Mouse (Mus musculus) midbrain, embryonic 15.5 days (tissue): ENCODE measurements around the gene Tipin. TPM values are rescaled to one million over a fixed set of nuclear protein-coding genes. Genes with fewer than 3 reads are reported as not detected.
A peak's percentile ranks its signal among the peaks of the same experiment; 100 is the strongest.

Experiments
- ATAC-seq: fragments of 200-750 bp; cut with Nextera tagmentation; replicated peaks from 2 replicates; pipeline ENCODE4 v1.8.0; 2017; ENCODE audit warnings: moderate TSS enrichment
- H3K27ac ChIP-seq: fragments of 300-500 bp; sonication (generic); 2 replicates; pipeline ENCODE4 v1.5.1; 2015; ENCODE audit warnings: mild to moderate bottlenecking, inconsistent platforms
- H3K27me3 ChIP-seq: fragments of 300-500 bp; sonication (generic); replicated peaks from 2 replicates; pipeline ENCODE4 v1.6.1; 2015; ENCODE audit warnings: inconsistent platforms
- H3K36me3 ChIP-seq: fragments of 300-500 bp; sonication (generic); replicated peaks from 2 replicates; pipeline ENCODE4 v1.6.1; 2015; ENCODE audit warnings: inconsistent platforms
- H3K4me1 ChIP-seq: fragments of 300-500 bp; sonication (generic); 2 replicates; pipeline ENCODE4 v1.6.1; 2015; ENCODE audit warnings: inconsistent platforms
- H3K4me2 ChIP-seq: fragments of 300-500 bp; sonication (generic); 2 replicates; pipeline ENCODE4 v1.6.1; 2015; ENCODE audit warnings: inconsistent platforms, mild to moderate bottlenecking, moderate library complexity
- H3K4me3 ChIP-seq: fragments of 300-500 bp; sonication (generic); 2 replicates; pipeline ENCODE4 v1.5.1; 2015; ENCODE audit warnings: mild to moderate bottlenecking, inconsistent platforms
- H3K9ac ChIP-seq: fragments of 300-500 bp; sonication (generic); 2 replicates; pipeline ENCODE4 v1.6.1; 2015; ENCODE audit warnings: mild to moderate bottlenecking, inconsistent platforms
- H3K9me3 ChIP-seq: fragments of 300-500 bp; sonication (generic); 2 replicates; pipeline ENCODE4 v1.6.1; 2016; ENCODE audit warnings: inconsistent platforms
- WGBS: fragments of 180-500 bp; shearing (Covaris S2); methylation state at CpG from one replicate; pipeline ENCODE4 v1.1.7; 2015; ENCODE audit warnings: mixed read lengths; 5-methylcytosine and 5-hydroxymethylcytosine counted together
- polyA plus RNA-seq: library from polyadenylated mRNA; unstranded; fragments of >200 nt; fragmentation: Nextera tagmentation; extraction: Ambion mirVana; gene quantifications from 2 replicates; pipeline ENCODE4 v1.2.1, GENCODE M21; 2015

Gene Tipin
- polyA plus RNA-seq, 1 experiment from 2014 or later: 57.0 TPM

GRCm38 (mm10) chr9:64335825-64336224 is 54.4 kb downstream of the Tipin start:
- Histone ChIP-seq H3K9me3 (no peaks in the 10 kb centered on the region), H3K27ac (no peak overlapping the region), H3K4me2 (no peak overlapping the region), H3K36me3 (0 out of 2 replicates have a peak, but pooled peaks cover 3% of the 10 kb centered on the region), H3K27me3 (no peaks in the 10 kb centered on the region), H3K9ac (no peak overlapping the region), H3K4me1 (peaks cover 17% of the 10 kb centered on the region), H3K4me3 (no peak overlapping the region)
- 90% methylated on average over 6 of the region's 6 CpGs for WGBS
- ATAC-seq: no peak

GRCm38 (mm10) chr9:64339361-64339760 is 58.0 kb downstream of the Tipin start:
- peak overlapping the region; percentile 83 for H3K4me2 ChIP-seq
- H3K9me3 ChIP-seq: no peaks in the 10 kb centered on the region
- H3K36me3 ChIP-seq: 0 out of 2 replicates have a peak, but pooled peaks cover 3% of the 10 kb centered on the region
- no peaks in the 10 kb centered on the region for H3K27me3 ChIP-seq
- WGBS: 21% methylated on average over 8 of the region's 8 CpGs
- H3K4me1 ChIP-seq: peaks cover 29% of the 10 kb centered on the region
- H3K27ac ChIP-seq: peak overlapping the region; percentile 98
- ATAC-seq: no peak
- no peak overlapping the region for H3K9ac ChIP-seq
- no peak overlapping the region for H3K4me3 ChIP-seq

DNA sequence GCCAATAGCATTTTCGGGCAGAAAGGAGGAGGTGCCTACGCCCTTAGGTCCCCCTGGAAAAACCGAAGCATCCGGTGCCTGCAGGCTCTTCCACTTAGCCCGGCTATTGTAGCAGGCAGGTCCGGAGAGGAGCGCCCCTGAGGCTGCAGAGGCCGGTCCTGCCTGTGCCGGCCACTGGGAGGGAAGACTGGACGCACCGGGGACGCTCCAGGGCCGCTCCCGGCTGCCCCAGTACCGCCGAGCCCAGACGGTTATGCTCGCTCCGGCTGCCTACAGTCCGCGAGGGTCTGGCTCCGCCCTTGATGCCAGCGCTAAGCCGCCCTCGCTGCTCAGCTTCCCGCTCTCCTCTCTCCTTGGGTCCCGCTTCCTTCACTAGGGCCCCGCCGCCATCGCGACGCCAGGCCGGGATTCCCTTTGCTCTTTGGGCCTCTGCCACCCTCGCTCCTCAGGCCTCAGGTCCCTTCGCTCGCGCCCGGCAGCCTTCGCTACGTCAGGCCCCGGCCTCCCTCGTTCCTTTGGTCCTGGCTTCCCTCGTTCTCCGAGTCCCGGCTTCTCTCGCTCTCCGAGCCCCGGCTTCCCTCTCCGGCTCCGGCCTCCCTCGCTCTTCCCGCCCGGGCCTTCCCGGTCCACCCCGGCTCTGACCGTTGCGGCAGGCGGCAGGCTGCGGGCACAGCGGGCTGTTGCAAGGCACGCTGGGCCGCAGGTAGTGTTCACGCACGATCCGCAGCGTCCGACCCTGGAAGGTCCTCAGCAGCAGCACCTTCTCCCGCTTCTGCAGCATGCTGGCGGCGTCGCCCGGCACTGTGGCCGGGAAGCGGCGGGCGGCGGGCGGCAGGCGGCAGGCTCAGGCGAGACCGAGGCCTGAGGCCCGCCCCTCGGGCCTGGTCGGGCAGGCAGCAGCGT is 59.2 kb downstream of the Tipin start:
- Histone ChIP-seq H3K27ac (peak overlapping the region; percentile 98), H3K36me3 (0 out of 2 replicates have a peak, but pooled peaks cover 1% of the 10 kb centered on the region), H3K27me3 (no peaks in the 10 kb centered on the region), H3K4me1 (peaks cover 29% of the 10 kb centered on the region), H3K9ac (peak overlapping the region; percentile 97), H3K4me3 (peak overlapping the region; percentile 56), H3K4me2 (peak overlapping the region; percentile 83), H3K9me3 (no peaks in the 10 kb centered on the region)
- peak; percentile 93 for ATAC-seq
- WGBS: under 1% methylated on average over 85 of the region's 85 CpGs

DNA sequence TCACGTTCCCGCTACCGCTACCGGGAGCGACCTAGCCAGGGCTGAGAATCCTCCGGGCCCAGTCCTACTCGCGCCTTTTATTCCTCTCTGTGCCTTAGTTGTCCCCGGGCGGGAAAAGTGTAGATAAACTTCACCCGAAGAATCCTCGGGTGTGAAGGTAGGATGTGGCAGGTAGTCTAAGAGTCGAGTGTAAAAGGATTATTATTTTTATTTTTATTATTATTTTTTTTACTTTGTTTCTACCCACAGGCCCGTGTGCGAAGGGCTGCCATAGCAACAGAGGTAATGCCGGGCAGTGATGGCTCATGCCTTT is 59.8 kb downstream of the Tipin start, which contains the start of gene Dis3l:
Gene Dis3l, minus strand, starts transcription at position 35 of the 313 bp plus-strand sequence.
- Histone ChIP-seq H3K4me3 (peak within 1 kb of the TSS; percentile 56), H3K27me3 (no peaks in the 10 kb centered on the region), H3K4me2 (peak within 1 kb of the TSS; percentile 83), H3K9me3 (no peaks in the 10 kb centered on the region), H3K36me3 (no peaks in the 10 kb centered on the region), H3K27ac (peak within 1 kb of the TSS; percentile 98), H3K9ac (peak within 1 kb of the TSS; percentile 97), H3K4me1 (peaks cover 29% of the 10 kb centered on the region)
- ATAC-seq: no peak
- 14% methylated on average over 16 of the region's 16 CpGs for WGBS

GRCm38 (mm10) chr9:64341671-64342070 is 60.3 kb downstream of the Tipin start:
- no peaks in the 10 kb centered on the region for H3K27me3 ChIP-seq
- 86% methylated on average over 8 of the region's 8 CpGs for WGBS
- no peak overlapping the region for H3K9ac ChIP-seq

DNA sequence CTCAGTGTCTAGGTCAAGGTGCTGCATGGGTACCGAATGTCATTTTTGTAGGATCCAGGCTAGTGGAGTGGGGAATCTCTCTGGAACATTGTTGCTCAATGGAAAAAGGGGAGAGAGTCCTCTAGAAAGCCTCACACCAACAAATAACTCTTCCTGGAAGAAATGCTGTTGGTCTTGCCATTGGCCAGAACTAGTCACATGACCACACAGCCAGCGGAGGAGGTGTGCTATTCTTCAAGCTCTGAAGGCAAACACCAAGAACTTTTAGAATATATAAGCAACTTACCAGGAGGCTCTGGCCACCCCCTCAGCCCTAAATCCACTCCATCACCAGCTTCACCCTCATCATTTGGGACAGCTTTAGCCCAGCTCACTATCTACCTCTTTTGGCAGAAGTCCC is 62.3 kb downstream of the Tipin start:
- no peak overlapping the region for H3K9ac ChIP-seq
- H3K36me3 ChIP-seq: no peaks in the 10 kb centered on the region
- H3K4me3 ChIP-seq: no peak overlapping the region
- no peak for ATAC-seq
- H3K27me3 ChIP-seq: no peaks in the 10 kb centered on the region
- no peaks in the 10 kb centered on the region for H3K9me3 ChIP-seq
- WGBS: 90% methylated on average over 2 of the region's 2 CpGs
- H3K4me2 ChIP-seq: no peak overlapping the region
- no peak overlapping the region for H3K27ac ChIP-seq
- peaks cover 29% of the 10 kb centered on the region for H3K4me1 ChIP-seq

More at GRCm38 (mm10) chr9:64341671-64342070, 60.3 kb downstream of the Tipin start:
- Histone ChIP-seq H3K27ac (peak overlapping the region; percentile 98), H3K4me1 (peaks cover 29% of the 10 kb centered on the region), H3K4me3 (peak overlapping the region; percentile 56), H3K9me3 (no peaks in the 10 kb centered on the region), H3K4me2 (peak overlapping the region; percentile 83), H3K36me3 (no peaks in the 10 kb centered on the region)
- no peak for ATAC-seq

- H3K4me3 ChIP-seq: no peak overlapping the region
- no peak for ATAC-seq
- no peaks in the 10 kb centered on the region for H3K27me3 ChIP-seq
- H3K9ac ChIP-seq: no peak overlapping the region
- no peak overlapping the region for H3K4me2 ChIP-seq
- no peaks in the 10 kb centered on the region for H3K9me3 ChIP-seq
- 60% methylated on average over 5 of the region's 5 CpGs for WGBS
- no peak overlapping the region for H3K27ac ChIP-seq
- H3K4me1 ChIP-seq: peaks cover 15% of the 10 kb centered on the region
- no peaks in the 10 kb centered on the region for H3K36me3 ChIP-seq
These were observed 64.5 kb downstream of the Tipin start for GRCm38 (mm10) chr9:64345931-64346330.

DNA sequence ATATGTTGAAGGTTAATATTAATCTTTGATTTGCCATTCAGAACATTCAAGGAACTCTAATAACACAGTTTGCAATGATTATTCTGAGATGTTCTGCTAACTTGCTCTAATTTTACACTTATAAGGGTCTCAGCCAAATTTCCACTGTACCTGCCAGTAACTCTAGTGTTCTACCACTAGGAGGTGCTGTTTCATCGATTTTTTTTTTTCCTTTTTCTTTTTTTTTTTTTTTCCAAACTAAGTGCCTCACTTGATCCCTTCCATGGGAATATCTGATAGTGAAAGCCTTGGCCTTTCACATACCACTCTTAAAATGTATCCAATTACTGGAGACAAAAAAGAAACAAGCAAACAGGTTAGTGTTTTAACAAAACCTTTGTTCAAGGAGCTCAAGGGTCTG is 66.0 kb downstream of the Tipin start:
- Histone ChIP-seq H3K9ac (no peak overlapping the region), H3K9me3 (no peaks in the 10 kb centered on the region), H3K4me3 (no peak overlapping the region), H3K27ac (no peak overlapping the region), H3K4me1 (peaks cover 5% of the 10 kb centered on the region; the same call in 1 of the 2 replicates), H3K36me3 (no peaks in the 10 kb centered on the region), H3K27me3 (no peaks in the 10 kb centered on the region), H3K4me2 (no peak overlapping the region)
- ATAC-seq: no peak
- WGBS: 0% methylated on average over 1 of the region's 1 CpGs

DNA sequence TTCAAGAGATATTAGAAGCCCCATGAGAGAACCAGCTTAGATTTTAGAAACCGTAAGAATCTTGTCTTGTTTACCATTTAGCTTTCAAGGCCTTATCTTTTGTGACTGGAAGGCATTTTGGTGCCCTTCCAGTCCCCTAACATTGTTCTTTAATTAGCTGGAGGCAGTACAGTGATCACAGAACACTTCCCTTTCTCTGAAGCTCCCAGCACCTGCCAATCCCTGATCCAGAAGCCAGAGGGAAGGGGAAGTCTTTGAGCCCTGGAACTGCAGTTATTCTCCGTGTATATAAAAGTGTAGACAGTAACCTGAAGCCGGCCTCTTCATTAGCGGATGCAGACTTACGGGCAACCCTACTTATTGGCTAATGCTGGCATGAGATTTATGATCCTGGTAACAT is 68.1 kb downstream of the Tipin start:
- no peak for ATAC-seq

GRCm38 (mm10) chr9:64351191-64351590 is 69.8 kb downstream of the Tipin start:
- no peaks in the 10 kb centered on the region for H3K27me3 ChIP-seq
- no peaks in the 10 kb centered on the region for H3K36me3 ChIP-seq
- no peaks in the 10 kb centered on the region for H3K9me3 ChIP-seq
- no peak overlapping the region for H3K4me2 ChIP-seq
- no peak overlapping the region for H3K27ac ChIP-seq
- peaks cover 5% of the 10 kb centered on the region; the same call in 1 of the 2 replicates for H3K4me1 ChIP-seq
- WGBS: 38% methylated on average over 3 of the region's 3 CpGs
- no peak overlapping the region for H3K4me3 ChIP-seq
- ATAC-seq: no peak
- H3K9ac ChIP-seq: no peak overlapping the region

More for the DNA sequence above, 68.1 kb downstream of the Tipin start:
- Histone ChIP-seq H3K27ac (no peak overlapping the region), H3K4me3 (no peak overlapping the region), H3K36me3 (no peaks in the 10 kb centered on the region), H3K4me2 (no peak overlapping the region), H3K9me3 (no peaks in the 10 kb centered on the region), H3K27me3 (no peaks in the 10 kb centered on the region), H3K4me1 (peaks cover 5% of the 10 kb centered on the region; the same call in 1 of the 2 replicates), H3K9ac (no peak overlapping the region)
- 46% methylated on average over 5 of the region's 5 CpGs for WGBS
